Mouse (Mus musculus) embryo, embryonic 10.5 days (tissue): ENCODE results near the gene Pcsk2.
A peak's percentile ranks its signal among the peaks of the same experiment; 100 is the strongest.

Experiments
- DNase-seq: peaks from one replicate; pipeline ENCODE4 v3.0.0-alpha.2; 2015; ENCODE audit warnings: low spot score

Pcsk2 gene

DNA sequence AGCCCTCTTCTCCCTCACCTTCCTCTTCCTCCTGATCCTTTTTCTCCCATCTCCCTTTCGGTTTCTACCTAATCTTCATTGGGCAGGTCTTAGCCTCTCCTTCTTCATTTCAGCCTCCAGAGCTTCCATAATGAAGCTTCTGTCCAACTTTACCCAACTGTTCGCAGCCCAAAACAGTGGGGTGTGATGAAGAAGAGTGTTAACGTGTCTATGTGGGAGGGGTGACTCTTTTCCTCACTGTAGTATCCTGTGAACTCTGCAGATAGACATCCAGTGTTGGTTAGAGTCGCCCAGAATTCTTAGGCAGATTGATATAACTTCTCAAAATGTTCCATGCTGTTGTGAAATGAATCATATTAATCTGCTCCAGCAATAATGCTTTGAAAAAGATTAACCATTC, 98.4 kb downstream of the Pcsk2 start:
- no peak for DNase-seq

GRCm38 (mm10) chr2:143646001-143646400, 100.0 kb downstream of the Pcsk2 start:
- DNase-seq = no peak

GRCm38 (mm10) chr2:143654621-143655020, 108.7 kb downstream of the Pcsk2 start:
- DNase-seq = no peak

- DNase-seq = no peak
Observed at GRCm38 (mm10) chr2:143656968-143657367, 111.0 kb downstream of the Pcsk2 start.

DNA sequence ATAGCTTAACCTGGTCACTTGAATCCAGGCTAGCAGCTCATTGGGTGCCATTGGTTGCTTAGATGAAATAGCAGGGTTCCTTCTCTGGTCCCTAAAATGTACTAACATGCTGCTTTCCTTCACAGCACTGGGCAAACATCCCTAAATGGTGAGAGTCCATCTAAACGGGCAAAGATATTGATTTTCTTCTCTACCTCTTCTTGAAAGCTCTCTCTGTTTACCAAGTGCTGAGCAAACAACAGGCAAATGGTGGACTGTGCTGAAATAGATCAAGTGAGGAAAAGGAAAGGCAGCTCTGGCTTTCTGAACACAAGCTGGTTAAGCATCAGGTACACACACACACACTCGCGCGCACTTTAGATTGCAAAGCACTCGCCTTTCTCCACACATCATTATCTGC, 120.8 kb downstream of the Pcsk2 start:
- DNase-seq = no peak

DNA sequence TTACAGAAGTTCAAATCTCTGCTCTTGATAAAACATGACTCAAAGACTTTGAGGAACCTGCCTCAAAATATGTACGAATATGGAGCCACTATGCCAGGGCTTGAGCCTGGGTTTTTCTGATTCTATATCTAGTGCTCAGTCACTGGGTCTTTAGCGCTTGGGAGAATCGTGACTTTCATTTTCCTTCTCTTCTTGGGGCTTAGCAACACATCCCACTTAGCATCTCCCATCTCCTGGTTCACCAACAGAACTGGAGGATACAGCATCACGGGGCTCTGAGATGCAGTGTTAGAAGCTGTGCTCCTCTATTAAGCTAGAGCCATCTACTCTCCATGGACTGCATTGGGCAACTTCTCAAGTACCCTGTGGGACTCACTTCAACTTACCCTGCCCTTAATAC, 131.9 kb downstream of the Pcsk2 start:
- no peak for DNase-seq

DNA sequence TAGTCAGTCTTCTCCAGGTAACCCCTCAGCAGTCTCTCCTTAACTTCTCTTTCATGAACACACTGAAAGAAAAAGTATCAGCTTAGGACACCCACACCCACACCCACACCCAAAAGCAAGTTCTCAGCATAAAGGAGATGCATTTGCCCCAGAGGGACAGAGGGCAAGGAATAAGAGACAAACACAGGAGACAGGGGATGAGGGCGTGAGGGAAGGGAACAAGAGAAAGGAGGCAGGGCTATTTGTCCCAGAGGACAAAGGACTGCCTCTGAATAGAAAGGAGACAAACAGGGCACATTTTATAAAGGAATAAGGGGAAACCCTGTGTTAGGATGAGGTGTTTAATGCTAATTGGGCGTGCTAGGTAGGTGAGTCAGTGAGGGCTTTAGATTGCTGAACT, 133.6 kb downstream of the Pcsk2 start:
- no peak for DNase-seq

- no peak for DNase-seq
Observed at GRCm38 (mm10) chr2:143681873-143682555, 136.1 kb downstream of the Pcsk2 start.

GRCm38 (mm10) chr2:143683513-143683912, 137.6 kb downstream of the Pcsk2 start:
- no peak for DNase-seq

- no peak for DNase-seq
Observed at GRCm38 (mm10) chr2:143691244-143691643, 145.3 kb downstream of the Pcsk2 start.

DNA sequence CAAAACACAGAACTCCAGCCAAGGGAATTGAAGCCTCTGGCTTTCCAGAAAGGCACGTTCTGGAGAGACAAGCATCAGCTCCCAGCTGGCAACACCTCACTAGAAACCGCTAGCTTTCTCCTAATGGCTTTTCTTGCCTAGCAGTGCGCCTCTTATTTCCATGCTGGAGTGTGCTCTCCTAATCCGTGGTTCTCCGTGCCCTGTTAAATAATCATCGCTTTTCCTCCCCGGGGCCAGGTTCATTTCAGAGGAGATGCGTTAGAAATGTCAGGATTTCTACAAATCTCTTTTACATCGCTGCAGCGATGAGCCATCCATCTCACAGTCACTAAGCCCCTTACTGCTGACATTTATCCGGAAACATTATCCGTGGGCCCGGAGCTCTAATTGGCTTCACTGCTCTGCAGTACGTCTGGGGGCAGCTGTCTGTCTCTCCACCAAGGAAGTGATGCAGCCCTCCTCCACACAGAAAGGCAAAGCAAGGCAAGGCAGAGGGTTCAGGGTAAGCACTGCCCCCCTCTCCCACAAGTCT, 150.1 kb downstream of the Pcsk2 start:
- DNase-seq = no peak

DNA sequence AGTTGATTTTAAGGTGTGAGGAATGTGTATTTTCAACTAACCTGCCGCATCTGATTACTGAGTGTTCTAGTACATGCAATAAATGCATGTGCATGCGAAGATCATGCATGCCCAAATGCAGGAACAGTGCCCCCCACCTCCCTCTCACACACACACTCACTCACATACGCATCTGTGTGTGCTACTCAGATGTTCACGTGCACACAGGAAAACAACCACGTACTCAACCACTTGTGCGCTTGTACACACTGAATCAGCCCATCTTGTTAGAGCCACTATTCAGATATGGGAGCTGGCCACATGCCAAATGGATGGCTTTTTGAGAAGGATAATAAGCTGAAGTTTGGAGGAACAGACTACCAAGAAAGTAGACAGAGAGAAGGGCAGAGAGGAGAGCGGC, 150.7 kb downstream of the Pcsk2 start:
- DNase-seq = no peak

DNA sequence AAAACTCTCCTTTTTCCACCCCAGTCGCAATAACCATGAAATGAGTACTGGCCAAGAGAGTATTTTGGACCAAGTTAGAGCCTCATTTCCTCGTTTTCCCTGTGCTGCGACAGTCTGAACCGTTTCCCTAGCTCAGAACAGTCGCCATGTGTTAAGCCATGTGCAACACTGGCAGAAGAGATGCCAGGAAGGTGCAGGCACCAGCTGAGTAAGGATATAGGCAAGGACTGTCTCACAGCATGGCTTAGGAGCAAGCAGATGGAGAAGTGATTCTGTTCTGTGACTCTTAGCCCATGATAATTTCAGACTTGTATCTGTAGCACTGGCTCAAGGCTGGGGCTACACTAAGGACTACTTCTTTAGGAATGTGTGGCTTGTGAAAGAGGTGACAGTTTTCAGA, 155.2 kb downstream of the Pcsk2 start:
- no peak for DNase-seq

GRCm38 (mm10) chr2:143702931-143703344, 157.0 kb downstream of the Pcsk2 start:
- no peak for DNase-seq

DNA sequence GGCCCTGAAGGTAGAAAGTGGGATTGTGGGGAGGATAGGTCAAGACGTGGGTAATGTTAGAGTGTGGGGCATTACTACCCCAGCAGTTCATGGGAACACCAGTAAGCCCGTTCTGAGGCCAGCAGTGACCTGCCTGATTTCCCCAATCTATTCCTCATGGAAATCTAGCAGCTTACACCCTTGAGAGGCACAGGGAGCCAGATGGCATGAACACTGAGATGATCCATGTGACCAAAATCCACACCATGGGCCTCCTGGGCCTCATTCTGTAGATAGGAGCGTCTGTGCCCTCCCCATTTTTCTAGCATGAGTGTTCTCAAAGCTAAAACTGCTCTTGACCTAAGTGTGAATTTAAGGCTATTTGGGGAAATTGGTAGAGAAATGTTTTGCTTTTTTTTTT, 162.2 kb downstream of the Pcsk2 start:
- no peak for DNase-seq

DNA sequence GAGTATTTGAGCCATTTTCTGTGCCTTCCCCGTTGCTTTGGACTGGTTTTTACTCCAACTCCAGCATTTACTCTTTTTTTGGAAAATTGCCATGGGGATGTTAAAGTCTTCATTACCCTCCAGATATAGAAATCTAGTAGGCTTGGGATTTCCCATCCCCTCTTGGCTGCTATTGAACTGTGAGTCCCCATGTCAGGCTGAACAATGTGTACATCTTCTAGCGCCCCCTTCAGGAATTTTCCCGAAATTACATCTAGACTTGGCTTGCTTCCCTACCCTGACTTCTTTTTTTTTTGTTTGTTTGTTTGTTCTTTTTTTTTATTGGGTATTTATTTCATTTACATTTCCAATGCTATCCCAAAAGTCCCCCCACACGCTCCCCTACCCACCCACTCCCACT, 163.3 kb downstream of the Pcsk2 start:
- DNase-seq = peak; percentile 20

GRCm38 (mm10) chr2:143709979-143710378, 164.0 kb downstream of the Pcsk2 start:
- no peak for DNase-seq

- DNase-seq = no peak
Observed at GRCm38 (mm10) chr2:143711886-143712285, 165.9 kb downstream of the Pcsk2 start.

- no peak for DNase-seq
Observed at GRCm38 (mm10) chr2:143712901-143713300, 166.9 kb downstream of the Pcsk2 start.

DNA sequence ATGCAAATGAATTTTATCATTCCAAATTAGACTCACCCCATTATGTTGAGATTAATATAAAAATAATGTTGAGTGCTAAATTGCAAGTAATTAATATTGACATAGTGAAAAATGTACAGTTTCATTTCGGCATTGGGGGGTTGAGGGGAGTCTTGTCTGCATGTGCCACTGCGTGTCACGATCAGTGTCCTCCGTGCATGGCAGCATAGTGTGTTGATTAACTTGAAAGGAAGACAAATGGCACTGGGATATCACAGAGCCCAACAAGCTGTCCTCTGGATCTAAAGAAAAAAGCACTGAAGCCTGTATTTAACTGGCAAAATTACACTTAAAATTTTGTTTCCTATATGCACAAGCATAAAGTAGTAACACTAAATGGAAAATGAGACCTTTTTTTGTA, 167.9 kb downstream of the Pcsk2 start:
- DNase-seq = no peak

- DNase-seq = no peak
Observed at GRCm38 (mm10) chr2:143715110-143715509, 169.2 kb downstream of the Pcsk2 start.

GRCm38 (mm10) chr2:143723231-143723630, 177.3 kb downstream of the Pcsk2 start:
- DNase-seq = peak; percentile 44

DNA sequence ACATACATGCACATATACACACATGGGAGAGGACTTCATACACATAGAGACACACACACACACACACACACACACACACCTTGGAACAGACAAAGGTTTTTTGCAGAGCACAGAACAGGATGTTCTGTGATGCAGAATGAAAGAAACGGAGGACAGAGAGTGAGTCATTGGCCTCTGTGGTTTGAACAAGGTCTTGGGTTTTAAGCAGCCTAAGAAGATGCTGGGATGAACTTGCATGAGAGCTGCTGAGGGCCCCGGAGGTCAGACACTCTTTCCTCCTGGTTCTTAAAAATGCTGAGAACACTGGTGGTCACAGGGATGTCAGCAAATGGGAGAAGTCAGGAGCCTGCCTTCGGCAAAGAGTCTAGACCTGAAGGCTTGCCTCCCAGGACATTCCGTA, 178.1 kb downstream of the Pcsk2 start:
- no peak for DNase-seq

GRCm38 (mm10) chr2:143724720-143725119, 178.8 kb downstream of the Pcsk2 start:
- no peak for DNase-seq
